Comparison of ENCODE assay signal across 18 mouse cellular contexts in genomic region chr9:95157948-95158347, GRCm38 (mm10).
"Had no signal": no experiment of that assay in that cellular context is flagged by ENCODE, and none has a peak within 500 bp of the region (broad histone marks: within the 10 kb centered on the region; RNA-seq: fewer than 3 reads in every experiment).

No protein-coding gene starts in this region.

- H3K4me3 ChIP-seq: liver, embryonic 15.5 days; lung, embryonic 15.5 days; megakaryocyte, embryonic 14.5 days; midbrain, embryonic 13.5 days; neural tube, embryonic 12.5 days; stomach, embryonic 15.5 days had no signal

- H3K9me3 ChIP-seq: liver, embryonic 15.5 days; lung, embryonic 15.5 days; megakaryocyte, embryonic 14.5 days; midbrain, embryonic 13.5 days; neural tube, embryonic 12.5 days; stomach, embryonic 15.5 days had no signal

- H3K4me1 ChIP-seq: liver, embryonic 15.5 days; megakaryocyte, embryonic 14.5 days; midbrain, embryonic 13.5 days; neural tube, embryonic 12.5 days; stomach, embryonic 15.5 days had no signal

- H3K27me3 ChIP-seq: liver, embryonic 15.5 days; lung, embryonic 15.5 days; midbrain, embryonic 13.5 days; neural tube, embryonic 12.5 days; stomach, embryonic 15.5 days had no signal

- DNase-seq: liver, postnatal 0 days; lung, adult 2 months; lung, postnatal 14 days; lung, postnatal 36 days; right cerebral cortex, postnatal 14 days; thymus, adult 2 months; thymus, postnatal 25 days; thymus, postnatal 4 days had no signal

- H3K9ac ChIP-seq: liver, embryonic 15.5 days; liver, postnatal 0 days; lung, embryonic 15.5 days; midbrain, embryonic 13.5 days; neural tube, embryonic 12.5 days; stomach, embryonic 15.5 days had no signal

- H3K36me3 ChIP-seq: liver, embryonic 15.5 days; lung, embryonic 15.5 days; midbrain, embryonic 13.5 days; neural tube, embryonic 12.5 days; stomach, embryonic 15.5 days had no signal

- H3K4me2 ChIP-seq: liver, embryonic 15.5 days; lung, embryonic 15.5 days; midbrain, embryonic 11.5 days; midbrain, embryonic 13.5 days; neural tube, embryonic 12.5 days; stomach, embryonic 15.5 days had no signal

- ATAC-seq: liver, postnatal 0 days; midbrain, embryonic 13.5 days; midbrain, embryonic 16.5 days had no signal

- H3K27ac ChIP-seq: liver, embryonic 15.5 days; lung, embryonic 15.5 days; macrophage; midbrain, embryonic 13.5 days; neural tube, embryonic 12.5 days; stomach, embryonic 15.5 days; stomach, postnatal 0 days had no signal
